Mouse (Mus musculus): ENCODE measurements around the gene Tnni3k. TPM values are rescaled to one million over a fixed set of nuclear protein-coding genes. Genes with fewer than 3 reads are reported as not detected.

The Tnni3k gene
- polyA plus RNA-seq, 1 experiment from 2014 or later: not detected

DNA sequence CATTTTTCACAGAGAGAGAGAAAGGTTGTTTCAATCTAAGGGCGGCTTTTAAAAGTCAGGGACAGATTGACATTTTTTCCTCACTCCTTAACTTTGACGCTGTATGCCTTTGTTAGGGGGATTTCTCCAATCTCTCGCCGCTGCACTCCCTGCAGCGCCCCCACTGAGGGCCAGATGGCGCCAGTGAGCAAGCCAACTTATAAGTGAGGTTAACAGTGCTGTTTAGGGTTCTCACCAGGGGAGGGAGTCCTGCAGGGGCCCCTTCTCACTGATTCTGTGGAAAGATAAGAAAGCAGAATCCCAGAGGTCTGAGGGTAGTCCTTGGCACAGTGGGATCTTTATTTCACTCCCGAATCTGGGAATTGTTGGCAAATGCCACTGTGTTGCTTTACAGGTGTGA lies 237.5 kb downstream of the Tnni3k start:
- ATAC-seq (ENCODE audit: insufficient read depth, low FRiP score, low read depth): no peak
- H3K4me3 ChIP-seq (replicated peaks): no peak overlapping the region
- WGBS: 6% methylated on average over 7 of the region's 7 CpGs
- H3K27me3 ChIP-seq (replicated peaks): no peaks in the 10 kb centered on the region
- H3K36me3 ChIP-seq: no peaks in the 10 kb centered on the region
- no peak overlapping the region for H3K27ac ChIP-seq
- no peaks in the 10 kb centered on the region for H3K4me1 ChIP-seq
- H3K4me2 ChIP-seq: no peak overlapping the region
- no peak overlapping the region for H3K9ac ChIP-seq
- H3K9me3 ChIP-seq: no peaks in the 10 kb centered on the region

- Histone ChIP-seq H3K9ac (no peak overlapping the region), H3K27me3 (replicated peaks) (no peaks in the 10 kb centered on the region), H3K4me2 (no peak overlapping the region), H3K4me3 (replicated peaks) (no peak overlapping the region), H3K27ac (no peak overlapping the region), H3K36me3 (no peaks in the 10 kb centered on the region), H3K4me1 (no peaks in the 10 kb centered on the region), H3K9me3 (no peaks in the 10 kb centered on the region)
- 42% methylated on average over 19 of the region's 19 CpGs for WGBS
- ATAC-seq (ENCODE audit: insufficient read depth, low FRiP score, low read depth): peak; percentile 69
Measured at GRCm38 (mm10) chr3:154816801-154817625, 238.2 kb downstream of the Tnni3k start.

DNA sequence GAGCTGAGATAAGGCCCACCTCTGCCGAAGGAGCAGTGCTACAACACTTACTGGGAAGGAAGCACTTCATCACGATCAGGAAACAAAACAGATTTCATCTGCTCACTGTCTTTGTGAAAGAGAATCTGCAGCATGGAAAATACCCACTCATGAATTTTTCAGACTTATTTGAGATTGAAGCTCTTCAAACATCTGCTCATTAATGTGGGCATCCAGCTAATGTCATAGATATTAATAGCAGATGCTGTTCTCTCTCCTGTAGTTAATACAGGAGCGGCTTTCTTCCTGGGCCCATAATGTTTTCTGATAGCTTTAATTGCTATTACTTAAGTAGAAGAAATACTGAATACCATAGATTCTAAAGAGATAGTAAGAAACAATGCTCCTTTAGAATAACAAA lies 239.0 kb downstream of the Tnni3k start:
- Histone ChIP-seq H3K27me3 (replicated peaks) (no peaks in the 10 kb centered on the region), H3K27ac (no peak overlapping the region), H3K9ac (no peak overlapping the region), H3K9me3 (no peaks in the 10 kb centered on the region), H3K4me2 (no peak overlapping the region), H3K36me3 (no peaks in the 10 kb centered on the region), H3K4me3 (replicated peaks) (no peak overlapping the region), H3K4me1 (no peaks in the 10 kb centered on the region)
- no peak for ATAC-seq (ENCODE audit: insufficient read depth, low FRiP score, low read depth)
- WGBS: 64% methylated on average over 3 of the region's 3 CpGs

DNA sequence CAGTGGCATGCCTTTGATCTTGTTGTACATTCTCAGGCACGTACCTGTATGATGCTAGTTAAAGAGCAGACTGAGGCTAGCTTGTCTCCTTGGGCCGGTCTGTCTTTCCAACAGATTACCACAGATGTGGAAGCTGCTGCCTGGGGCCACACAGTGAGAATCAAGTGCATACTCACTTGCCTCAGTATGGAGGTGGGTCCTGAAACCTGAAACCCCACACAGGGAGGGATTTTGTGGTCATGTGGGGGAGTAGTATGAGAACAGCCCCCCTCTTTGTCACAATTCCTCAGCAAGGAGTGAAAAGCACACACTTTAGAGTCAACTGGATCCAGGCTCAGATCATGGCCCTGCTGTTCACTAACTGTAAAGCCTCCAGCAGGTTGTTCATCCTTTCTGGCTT lies 239.6 kb downstream of the Tnni3k start:
- no peaks in the 10 kb centered on the region for H3K27me3 ChIP-seq (replicated peaks)
- WGBS: 46% methylated on average over 2 of the region's 2 CpGs
- H3K4me2 ChIP-seq: no peak overlapping the region
- no peak for ATAC-seq (ENCODE audit: insufficient read depth, low FRiP score, low read depth)
- no peaks in the 10 kb centered on the region for H3K4me1 ChIP-seq
- H3K4me3 ChIP-seq (replicated peaks): no peak overlapping the region
- H3K36me3 ChIP-seq: no peaks in the 10 kb centered on the region
- no peak overlapping the region for H3K27ac ChIP-seq
- H3K9me3 ChIP-seq: no peaks in the 10 kb centered on the region
- no peak overlapping the region for H3K9ac ChIP-seq

GRCm38 (mm10) chr3:154812893-154813292 lies 242.3 kb downstream of the Tnni3k start:
- H3K9ac ChIP-seq: no peak overlapping the region
- ATAC-seq (ENCODE audit: insufficient read depth, low FRiP score, low read depth): 0 out of 2 replicates have a peak, but pooled peaks have one; percentile 19
- no peak overlapping the region for H3K27ac ChIP-seq
- no peak overlapping the region for H3K4me2 ChIP-seq
- H3K27me3 ChIP-seq (replicated peaks): no peaks in the 10 kb centered on the region
- no peak overlapping the region for H3K4me3 ChIP-seq (replicated peaks)
- no peaks in the 10 kb centered on the region for H3K36me3 ChIP-seq
- no peaks in the 10 kb centered on the region for H3K9me3 ChIP-seq
- 27% methylated on average over 1 of the region's 1 CpGs for WGBS
- H3K4me1 ChIP-seq: no peaks in the 10 kb centered on the region

DNA sequence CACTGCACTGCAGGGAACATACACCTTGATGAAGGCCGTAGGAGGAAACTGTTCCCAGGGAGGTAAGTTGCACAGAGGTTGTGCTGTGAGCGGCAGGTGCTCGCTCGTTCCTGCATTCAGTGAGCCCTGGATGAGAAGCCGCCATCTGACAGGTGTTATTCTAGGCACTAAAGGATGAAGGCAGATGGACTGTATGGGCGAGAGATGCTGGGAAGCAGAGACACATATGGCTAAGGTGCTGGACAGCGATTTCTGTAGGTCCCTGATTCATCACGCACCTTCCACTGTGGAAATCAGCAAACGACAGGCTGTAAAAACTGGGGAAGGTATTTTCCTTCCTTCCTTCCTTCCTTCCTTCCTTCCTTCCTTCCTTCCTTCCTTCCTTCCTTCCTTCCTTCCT lies 243.4 kb downstream of the Tnni3k start:
- no peak for ATAC-seq (ENCODE audit: insufficient read depth, low FRiP score, low read depth)
- 53% methylated on average over 9 of the region's 9 CpGs for WGBS
- Histone ChIP-seq H3K9me3 (no peaks in the 10 kb centered on the region), H3K4me3 (replicated peaks) (no peak overlapping the region), H3K9ac (no peak overlapping the region), H3K27ac (no peak overlapping the region), H3K4me1 (no peaks in the 10 kb centered on the region), H3K27me3 (replicated peaks) (no peaks in the 10 kb centered on the region), H3K4me2 (no peak overlapping the region), H3K36me3 (no peaks in the 10 kb centered on the region)

- Histone ChIP-seq H3K4me2 (no peak overlapping the region), H3K27me3 (replicated peaks) (no peaks in the 10 kb centered on the region), H3K36me3 (no peaks in the 10 kb centered on the region), H3K27ac (no peak overlapping the region), H3K9me3 (no peaks in the 10 kb centered on the region), H3K4me3 (replicated peaks) (no peak overlapping the region), H3K9ac (no peak overlapping the region), H3K4me1 (no peaks in the 10 kb centered on the region)
- WGBS: 29% methylated on average over 9 of the region's 9 CpGs
- ATAC-seq (ENCODE audit: insufficient read depth, low FRiP score, low read depth): no peak
Measured at GRCm38 (mm10) chr3:154811281-154811680, 243.9 kb downstream of the Tnni3k start.

DNA sequence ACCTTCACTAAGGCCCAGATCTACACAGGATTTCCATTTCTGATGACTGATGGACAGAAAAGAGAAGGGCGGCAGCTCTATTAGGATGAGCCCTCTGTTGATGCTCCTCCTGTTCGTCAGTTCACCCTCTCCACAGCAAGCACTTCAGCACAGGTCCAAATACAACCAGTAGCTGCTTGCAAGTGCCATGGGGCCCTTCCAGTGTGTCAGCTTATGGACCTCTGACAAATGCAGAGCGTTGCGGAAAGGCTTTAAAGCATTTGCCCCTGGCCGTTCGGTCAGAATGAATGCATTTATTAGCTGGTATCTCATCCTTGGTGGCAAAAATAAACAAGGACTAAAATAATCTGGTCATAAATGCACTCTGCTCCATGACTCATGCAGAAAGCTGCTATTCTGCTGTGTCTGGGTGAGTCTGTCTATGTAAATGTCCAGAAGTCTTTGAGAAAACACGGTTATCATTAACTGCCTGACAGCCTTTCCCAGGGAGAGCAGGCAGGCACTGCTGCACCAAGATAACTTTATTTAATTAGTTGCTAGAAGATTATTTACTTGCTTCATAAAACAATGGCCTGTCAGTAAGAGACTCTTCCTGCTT lies 244.8 kb downstream of the Tnni3k start:
- H3K27me3 ChIP-seq (replicated peaks): no peaks in the 10 kb centered on the region
- no peaks in the 10 kb centered on the region for H3K36me3 ChIP-seq
- no peaks in the 10 kb centered on the region for H3K4me1 ChIP-seq
- no peak for ATAC-seq (ENCODE audit: insufficient read depth, low FRiP score, low read depth)
- no peak overlapping the region for H3K4me2 ChIP-seq
- H3K9me3 ChIP-seq: no peaks in the 10 kb centered on the region
- H3K4me3 ChIP-seq (replicated peaks): no peak overlapping the region
- H3K9ac ChIP-seq: no peak overlapping the region
- WGBS: 38% methylated on average over 7 of the region's 7 CpGs
- no peak overlapping the region for H3K27ac ChIP-seq

- H3K27ac ChIP-seq: no peak overlapping the region
- ATAC-seq (ENCODE audit: insufficient read depth, low FRiP score, low read depth): peak; percentile 14; the same call in 1 of the 2 replicates
- WGBS: 28% methylated on average over 7 of the region's 7 CpGs
- no peaks in the 10 kb centered on the region for H3K27me3 ChIP-seq (replicated peaks)
- no peaks in the 10 kb centered on the region for H3K36me3 ChIP-seq
- no peaks in the 10 kb centered on the region for H3K4me1 ChIP-seq
- H3K4me3 ChIP-seq (replicated peaks): no peak overlapping the region
- no peaks in the 10 kb centered on the region for H3K9me3 ChIP-seq
- no peak overlapping the region for H3K4me2 ChIP-seq
- H3K9ac ChIP-seq: no peak overlapping the region
Measured at GRCm38 (mm10) chr3:154806626-154807025, 248.6 kb downstream of the Tnni3k start.

- no peaks in the 10 kb centered on the region for H3K9me3 ChIP-seq
- H3K4me1 ChIP-seq: no peaks in the 10 kb centered on the region
- no peaks in the 10 kb centered on the region for H3K27me3 ChIP-seq (replicated peaks)
- no peak overlapping the region for H3K9ac ChIP-seq
- H3K27ac ChIP-seq: no peak overlapping the region
- 49% methylated on average over 8 of the region's 8 CpGs for WGBS
- ATAC-seq (ENCODE audit: insufficient read depth, low FRiP score, low read depth): no peak
- no peak overlapping the region for H3K4me3 ChIP-seq (replicated peaks)
- no peak overlapping the region for H3K4me2 ChIP-seq
- H3K36me3 ChIP-seq: no peaks in the 10 kb centered on the region
Measured at GRCm38 (mm10) chr3:154800888-154801429, 254.2 kb downstream of the Tnni3k start.

DNA sequence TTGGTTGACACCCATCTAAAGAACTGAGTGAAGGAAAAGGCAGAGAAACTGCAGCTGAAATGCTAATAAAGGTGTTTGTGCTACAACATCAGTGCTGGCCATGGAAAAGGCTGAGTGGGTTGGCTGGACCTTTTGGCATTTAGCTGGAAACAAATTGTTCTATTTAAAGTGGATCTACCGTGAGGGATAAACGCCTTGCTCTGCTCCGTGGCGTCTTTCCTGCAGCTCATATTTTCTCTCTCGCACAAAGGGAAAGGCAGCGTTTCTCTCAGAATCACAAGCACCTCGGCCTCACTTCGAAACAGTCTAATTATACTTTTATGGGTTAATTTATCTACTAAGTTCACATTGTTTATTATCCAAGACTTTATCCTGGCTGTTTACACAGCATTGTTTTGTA lies 254.8 kb downstream of the Tnni3k start:
- no peak overlapping the region for H3K27ac ChIP-seq
- no peaks in the 10 kb centered on the region for H3K9me3 ChIP-seq
- H3K36me3 ChIP-seq: no peaks in the 10 kb centered on the region
- 55% methylated on average over 8 of the region's 8 CpGs for WGBS
- no peaks in the 10 kb centered on the region for H3K4me1 ChIP-seq
- H3K4me2 ChIP-seq: no peak overlapping the region
- H3K9ac ChIP-seq: no peak overlapping the region
- H3K4me3 ChIP-seq (replicated peaks): no peak overlapping the region
- ATAC-seq (ENCODE audit: insufficient read depth, low FRiP score, low read depth): no peak
- H3K27me3 ChIP-seq (replicated peaks): no peaks in the 10 kb centered on the region

DNA sequence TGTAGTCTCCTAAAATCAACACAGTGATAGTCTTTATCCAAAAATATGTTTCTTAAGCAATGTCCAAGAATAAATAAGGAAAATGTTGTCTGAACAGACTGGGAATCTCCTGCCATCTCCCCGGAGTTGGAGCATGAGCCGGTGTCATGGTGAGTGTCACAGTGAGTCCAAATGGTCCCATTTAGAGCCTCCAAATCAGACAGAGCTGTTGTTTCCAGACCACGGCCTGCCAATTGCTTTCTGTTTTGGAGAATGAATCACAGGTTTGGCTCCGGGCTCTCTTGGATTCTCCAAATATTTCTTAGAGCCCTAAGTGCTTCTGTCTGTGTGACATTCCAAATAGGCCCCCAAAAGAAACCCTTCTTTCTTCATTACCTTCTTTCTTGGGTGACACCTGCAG lies 256.4 kb downstream of the Tnni3k start:
- no peak overlapping the region for H3K4me3 ChIP-seq (replicated peaks)
- whole genome bisulfite sequencing: 81% methylated on average over 4 of the region's 4 CpGs
- H3K36me3 ChIP-seq: no peaks in the 10 kb centered on the region
- H3K4me2 ChIP-seq: no peak overlapping the region
- no peak overlapping the region for H3K9ac ChIP-seq
- no peak for ATAC-seq (ENCODE audit: insufficient read depth, low FRiP score, low read depth)
- H3K27ac ChIP-seq: no peak overlapping the region
- no peaks in the 10 kb centered on the region for H3K9me3 ChIP-seq
- no peaks in the 10 kb centered on the region for H3K27me3 ChIP-seq (replicated peaks)
- no peaks in the 10 kb centered on the region for H3K4me1 ChIP-seq

Measured in stomach, embryonic 15.5 days (tissue).